Mouse (Mus musculus): ENCODE results near the gene Tanc2.

Gene Tanc2

DNA sequence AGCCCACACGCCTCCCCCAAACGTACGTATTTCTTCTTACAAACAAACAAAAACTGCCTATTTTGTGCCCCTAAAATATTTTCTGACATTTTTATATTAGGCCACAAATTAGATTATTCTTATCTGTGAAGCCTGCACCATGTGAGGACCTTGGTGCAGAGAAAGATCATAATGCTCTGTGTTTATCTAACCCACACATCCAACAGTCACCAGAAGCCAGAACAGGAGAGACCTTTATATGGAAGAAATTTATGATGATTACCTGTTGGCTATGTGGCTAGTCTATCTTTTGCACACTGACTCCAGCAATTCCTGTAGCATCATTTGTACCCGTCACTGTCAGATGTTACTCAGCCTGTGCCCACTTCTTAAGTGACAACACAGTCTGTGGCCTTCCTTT, 245.4 kb downstream of the Tanc2 start:
- CTCF ChIA-PET, result no interaction called here

DNA sequence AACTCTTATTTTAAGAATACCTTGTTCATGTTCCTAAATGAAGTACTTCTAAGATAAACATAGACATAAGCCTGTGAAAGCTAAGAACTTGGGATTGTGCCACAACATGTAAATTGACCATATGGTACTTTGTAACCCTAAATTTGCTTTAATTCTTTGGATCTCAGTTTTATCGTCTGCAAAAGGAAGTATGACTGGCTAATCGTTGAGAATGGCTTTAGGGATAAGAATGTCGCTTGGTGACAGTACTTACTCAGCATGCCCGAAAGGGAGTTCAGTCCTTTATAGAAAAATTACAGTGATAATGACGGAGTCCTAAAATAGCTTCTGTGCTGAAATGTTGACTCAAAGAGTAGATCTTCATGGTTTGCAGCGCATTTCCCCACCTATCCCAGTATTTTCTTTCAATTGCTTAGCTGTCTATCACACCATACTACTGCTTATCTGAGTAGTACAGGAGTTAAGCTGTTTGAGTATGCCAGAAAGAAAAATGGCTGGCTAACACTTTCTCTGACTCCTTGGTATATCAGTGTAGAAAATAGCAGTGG, 246.6 kb downstream of the Tanc2 start:
- CTCF ChIA-PET, result no interaction called here

DNA sequence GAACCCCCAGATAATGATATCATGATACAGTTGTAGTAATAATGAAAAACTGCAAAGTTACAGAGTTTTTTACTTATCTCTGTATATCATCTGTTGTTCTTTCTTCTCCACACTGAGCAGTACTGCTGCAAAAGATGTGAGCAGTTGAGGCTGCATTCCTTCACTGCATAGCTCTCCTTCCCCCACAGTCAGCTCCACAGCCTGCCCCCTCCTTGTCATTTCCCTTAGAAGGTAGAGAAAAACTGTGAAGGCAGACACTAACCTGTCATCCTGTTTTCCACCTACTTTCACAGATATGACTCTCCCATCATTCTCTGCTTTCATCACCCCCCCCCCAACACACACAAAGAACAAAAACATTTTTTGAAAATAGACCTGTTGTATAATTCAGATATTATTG, 248.2 kb downstream of the Tanc2 start:
- CTCF ChIA-PET, result no interaction called here

DNA sequence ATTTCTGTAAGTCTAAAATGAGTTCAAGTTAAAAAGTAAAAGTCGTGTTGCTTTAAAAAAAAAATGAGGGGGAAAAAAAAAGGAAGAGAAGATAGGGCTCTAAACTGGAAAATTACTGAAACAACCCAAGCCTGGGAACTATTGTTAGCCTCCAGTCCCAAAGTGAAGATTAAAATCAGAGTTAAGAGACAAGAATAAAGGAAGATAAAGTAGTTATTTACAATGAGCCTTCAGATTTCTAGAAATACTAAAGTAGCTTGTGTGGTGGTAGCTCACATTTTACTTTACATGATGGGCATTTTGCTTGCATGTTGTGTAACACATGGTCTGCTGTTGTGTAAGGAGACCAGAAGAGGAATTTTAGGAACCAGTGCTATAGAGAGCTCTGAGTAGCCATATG, 256.1 kb downstream of the Tanc2 start:
- CTCF ChIA-PET, result no interaction called here

DNA sequence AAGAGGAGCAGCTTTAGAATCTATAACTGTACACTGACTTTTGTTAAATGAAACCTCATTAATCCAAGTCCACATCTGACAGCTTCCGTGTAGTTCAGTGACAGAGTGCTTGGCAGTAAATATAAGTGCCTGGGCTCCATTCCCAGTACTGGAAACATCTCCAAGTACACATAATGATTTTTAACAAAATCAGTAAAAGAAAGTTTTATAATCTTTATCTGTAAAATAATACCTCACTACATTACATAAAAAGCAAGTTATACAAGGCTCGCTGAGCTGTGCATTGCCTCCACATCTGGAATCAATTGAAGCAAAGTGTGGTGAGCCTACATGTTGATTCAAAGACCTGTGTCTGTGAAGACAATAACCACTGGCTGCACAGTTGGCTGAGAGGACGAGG, 265.7 kb downstream of the Tanc2 start:
- CTCF ChIA-PET, result interaction anchor here (0.7 kb wide), 2 partner anchors 429 to 693 kb away, joined by 3 read pairs; no protein-coding TSS in a partner anchor

DNA sequence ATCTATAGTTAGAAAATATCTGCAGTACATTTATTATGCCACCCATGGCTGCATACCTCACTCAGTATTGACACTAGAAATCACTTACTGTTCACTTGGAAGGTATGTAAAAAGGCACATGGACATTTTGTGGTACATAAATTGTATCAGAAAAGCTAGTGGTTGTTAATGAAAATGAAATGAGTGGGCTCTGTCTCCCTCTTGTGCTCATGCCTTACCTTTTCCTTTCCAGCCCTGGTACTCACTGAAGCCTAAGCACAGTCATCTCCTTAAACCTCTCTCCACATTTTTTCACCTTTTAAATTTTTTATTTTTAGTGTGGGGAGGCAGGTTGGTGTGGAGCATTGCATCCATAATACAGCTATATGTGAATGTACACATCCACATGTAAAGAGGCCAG, 268.3 kb downstream of the Tanc2 start:
- CTCF ChIA-PET, result no interaction called here

DNA sequence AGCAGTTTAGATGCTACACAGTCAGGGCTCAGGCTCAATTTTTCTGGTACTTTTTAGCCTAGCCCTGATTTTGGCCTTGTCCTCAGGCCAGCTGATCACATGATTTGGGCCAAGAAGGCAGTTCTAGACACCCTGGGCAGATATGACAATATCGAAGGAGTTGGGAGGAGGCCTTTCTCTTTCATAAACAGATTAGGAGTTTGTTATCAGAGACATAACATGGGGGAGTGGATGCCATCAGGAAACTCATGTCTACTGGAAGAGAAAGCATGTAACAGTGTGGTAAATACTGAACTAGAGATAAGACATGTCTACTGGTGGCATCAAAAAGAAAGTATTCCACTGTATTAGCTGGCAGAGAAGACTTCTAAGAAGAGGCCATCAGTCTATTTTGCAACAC, 295.8 kb downstream of the Tanc2 start:
- CTCF ChIA-PET, result no interaction called here

DNA sequence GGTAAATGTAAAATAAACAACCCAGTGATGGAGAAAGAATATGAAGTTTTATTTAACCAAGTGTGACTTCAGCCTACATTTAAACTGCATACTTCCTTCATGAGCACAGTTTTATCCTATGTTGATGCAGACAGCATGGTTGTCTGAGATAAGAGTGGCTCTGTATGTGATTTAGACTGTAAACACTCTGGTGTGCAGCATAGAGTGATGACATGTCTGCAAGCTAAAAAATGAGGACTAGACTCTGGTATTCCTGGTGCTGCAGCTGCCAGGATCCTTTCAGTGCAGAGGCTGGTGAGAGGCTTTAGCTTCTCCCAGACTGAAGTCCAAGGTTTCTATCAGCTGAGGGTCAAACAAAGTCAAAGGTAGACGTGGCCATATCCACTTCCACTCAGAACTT, 297.5 kb downstream of the Tanc2 start:
- CTCF ChIA-PET, result interaction anchor here (0.7 kb wide), 1 partner anchor 41 kb away, joined by 13 read pairs; no protein-coding TSS in a partner anchor

DNA sequence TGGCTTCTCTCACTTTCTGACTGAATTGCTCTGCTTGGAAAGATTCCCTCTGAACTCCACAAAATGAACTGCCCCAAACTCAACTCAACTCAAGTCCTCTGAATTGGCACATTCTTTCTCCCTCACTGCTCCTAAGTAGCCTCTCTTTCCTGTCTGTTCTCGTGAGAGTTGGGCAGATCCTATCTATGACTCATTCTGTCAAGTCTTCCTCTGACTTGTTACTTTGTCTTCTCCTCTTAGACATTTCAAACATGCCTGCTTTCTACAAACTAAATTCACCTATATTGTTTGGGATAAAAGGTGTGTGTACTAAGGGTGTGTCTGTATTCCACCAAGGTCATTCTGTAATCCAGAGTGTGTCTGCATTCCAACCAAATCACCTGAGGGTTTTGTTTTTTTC, 309.4 kb downstream of the Tanc2 start:
- CTCF ChIA-PET, result no interaction called here

DNA sequence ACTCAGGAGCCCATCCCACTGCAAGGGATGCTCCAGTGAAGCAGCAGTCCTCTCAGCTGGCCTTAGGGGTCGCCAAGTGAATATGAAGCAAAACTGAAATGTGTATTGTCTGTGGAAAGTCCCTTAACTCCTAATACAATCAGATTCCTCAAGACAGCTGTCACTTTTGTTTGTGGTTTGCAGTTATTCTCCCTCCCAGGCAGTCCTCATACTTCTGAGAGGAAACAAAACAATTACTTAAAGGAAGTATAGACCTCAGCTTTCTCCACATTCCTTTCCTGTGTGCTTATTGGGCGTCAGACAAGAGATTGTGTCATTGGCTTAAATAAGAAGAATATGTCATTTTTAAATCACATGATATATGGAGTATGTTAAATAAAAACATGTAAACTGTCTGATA, 311.7 kb downstream of the Tanc2 start:
- CTCF ChIA-PET, result no interaction called here

DNA sequence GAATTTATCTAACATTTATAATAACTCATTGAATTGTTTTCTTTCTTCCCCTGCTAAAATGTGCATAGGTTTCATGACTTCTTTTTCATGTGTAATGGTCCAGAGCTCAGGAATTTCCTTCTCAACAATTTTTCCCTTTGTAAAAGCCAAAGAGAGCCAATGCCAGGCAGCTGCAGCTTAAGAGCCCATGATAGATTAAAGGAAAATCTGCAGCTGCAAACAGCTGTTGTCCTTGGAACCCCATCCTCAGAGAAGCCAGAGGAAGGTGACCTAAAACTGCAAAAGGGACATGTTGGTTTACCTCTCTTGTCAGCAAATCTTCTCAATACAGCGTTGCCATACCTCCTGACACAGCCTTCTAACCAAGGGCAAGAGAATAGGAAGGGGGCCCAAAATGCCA, 313.2 kb downstream of the Tanc2 start:
- CTCF ChIA-PET, result no interaction called here

DNA sequence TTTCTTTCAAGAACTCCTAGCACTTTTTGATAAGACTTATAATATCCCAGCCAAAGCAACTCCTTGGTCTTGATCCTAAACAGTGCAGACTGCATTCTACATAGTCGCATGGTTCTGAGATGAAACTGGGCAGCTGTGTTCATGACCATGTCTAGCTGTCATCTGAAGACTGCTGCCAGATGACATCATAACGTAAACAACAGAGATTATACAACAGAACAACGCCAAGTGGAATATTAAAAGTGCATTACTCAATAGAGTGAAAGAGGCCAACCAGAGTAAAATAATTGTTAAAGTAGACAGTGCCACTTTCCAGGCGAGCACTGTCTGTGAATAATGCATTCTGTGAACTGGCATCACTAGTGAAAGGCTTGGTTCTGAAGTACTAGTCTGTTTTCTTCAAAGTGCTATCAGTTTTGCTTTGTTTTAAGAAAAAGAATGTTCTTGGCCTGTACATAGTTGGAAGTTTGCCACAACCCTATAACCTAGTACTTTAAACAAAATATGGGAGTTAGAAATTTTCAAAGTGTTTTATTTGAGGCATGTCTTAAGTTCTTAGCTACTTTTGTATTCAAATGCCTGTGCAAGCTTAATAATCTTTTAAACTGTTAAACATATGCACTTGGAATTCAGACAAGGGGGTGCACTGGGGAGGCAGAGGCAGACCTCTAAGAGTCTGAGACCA, 315.9 kb downstream of the Tanc2 start:
- CTCF ChIA-PET, result no interaction called here

DNA sequence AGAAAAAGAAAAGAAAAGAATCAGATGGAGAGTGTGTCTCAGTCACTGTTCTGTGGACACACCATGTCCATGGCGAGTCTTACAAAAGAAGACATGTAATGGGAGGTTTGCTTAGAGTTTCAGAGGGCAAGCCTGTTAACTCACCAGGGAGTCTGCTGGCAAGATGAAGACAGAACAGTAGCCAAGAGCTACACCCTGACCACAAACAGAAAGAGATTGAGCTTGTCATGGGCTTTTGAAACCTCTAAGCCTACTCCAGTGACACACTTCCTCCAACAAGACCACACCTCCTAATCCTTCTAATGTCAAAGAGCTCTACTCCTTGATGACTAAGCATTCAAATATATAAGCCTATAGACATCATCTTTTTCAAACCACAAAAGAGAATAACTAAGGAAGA, 317.6 kb downstream of the Tanc2 start:
- CTCF ChIA-PET, result no interaction called here

DNA sequence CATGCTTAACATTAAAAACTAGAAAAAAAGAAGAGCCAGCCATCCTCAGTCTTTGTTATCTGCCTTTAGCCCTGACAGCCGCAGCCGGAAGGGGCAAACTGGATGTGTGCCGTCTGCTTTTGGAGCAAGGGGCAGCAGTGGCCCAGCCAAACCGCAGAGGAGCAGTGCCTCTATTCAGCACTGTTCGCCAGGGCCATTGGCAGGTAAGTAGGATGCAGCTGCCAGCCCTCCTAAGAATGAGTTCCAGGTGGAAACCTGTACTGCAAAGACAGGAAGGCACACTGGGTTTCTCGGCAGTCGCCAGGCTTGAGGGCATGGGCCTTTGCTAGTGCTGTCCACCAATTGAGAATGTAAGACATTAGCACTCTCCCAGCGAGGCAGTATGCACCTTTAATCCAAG, 319.1 kb downstream of the Tanc2 start:
- CTCF ChIA-PET, result no interaction called here

DNA sequence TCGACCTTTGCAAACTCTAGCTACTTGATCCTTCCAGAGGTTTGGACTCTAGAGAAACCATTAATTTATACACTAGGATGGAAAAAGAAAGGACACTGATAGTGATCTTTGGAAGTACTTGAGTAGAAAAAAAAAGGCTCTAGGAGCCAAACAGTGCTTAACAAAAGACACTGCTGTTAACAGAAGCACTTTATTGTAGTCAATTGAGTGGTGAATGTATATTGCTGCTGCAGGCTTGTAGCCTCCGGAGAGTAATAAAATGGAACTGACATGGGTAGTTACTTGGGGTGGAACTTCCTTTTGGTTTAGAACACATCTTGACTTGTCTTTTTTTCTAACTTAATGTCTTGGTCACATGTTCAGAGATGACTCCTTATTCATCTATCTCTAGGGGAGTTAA, 319.8 kb downstream of the Tanc2 start:
- CTCF ChIA-PET, result no interaction called here

DNA sequence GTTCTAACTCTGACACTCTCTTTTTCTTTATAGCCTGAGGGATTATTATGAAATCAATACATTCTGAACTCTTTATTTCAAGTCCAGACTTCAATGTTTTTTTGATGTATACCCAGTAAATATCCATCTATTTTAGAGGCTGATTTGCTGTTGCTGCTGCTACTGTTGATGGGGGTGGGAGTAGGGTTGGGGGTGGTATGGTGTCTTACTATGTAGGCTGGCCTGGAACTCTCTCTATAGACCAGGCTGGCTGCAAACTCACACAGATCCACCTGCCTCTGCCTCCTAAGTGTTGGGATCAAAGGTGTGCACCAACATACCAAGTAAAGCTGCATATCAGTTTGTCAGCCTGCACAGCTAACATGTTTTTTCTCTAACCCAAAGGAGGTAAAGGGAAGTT, 321.4 kb downstream of the Tanc2 start:
- CTCF ChIA-PET, result interaction anchor here (0.9 kb wide), 1 partner anchor 16 kb away, joined by 3 read pairs; no protein-coding TSS in a partner anchor

DNA sequence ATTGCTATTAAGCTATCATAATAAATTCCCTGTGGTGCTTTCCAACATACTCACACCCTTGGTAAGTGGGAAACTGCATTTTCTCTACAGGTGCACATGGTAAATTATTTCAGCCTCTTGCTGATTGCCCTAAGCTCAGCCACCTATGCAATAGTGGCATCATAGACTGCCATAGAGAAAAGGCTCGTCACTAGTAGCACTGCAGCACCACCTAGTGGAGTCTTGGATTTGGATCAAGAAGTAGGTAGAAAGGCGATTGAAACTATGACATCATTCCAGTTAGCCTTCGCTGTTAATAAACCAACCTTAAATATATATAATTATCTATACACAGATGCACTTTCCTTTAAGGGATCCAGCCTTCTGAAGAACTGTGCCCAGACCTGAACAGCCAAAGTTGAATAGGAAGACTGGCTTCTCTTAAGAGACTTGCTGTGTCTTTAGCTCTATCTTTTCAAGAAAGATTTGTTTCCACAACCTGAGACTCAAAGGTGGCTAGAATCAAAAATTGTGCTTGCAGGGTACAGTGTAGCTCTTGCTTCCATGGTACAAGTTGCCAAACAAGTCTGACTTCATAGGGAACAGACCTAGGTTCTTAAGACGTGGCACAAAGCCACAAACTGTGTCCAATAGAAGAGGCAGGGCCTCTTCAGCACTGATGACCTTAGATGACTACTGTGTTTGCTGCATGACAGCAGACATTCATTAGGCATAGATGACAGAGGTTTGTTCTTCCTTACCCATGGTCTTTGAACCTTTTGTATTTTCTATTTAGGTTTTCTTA, 322.0 kb downstream of the Tanc2 start:
- CTCF ChIA-PET, result interaction anchor here (0.9 to 1.3 kb wide), 2 partner anchors 16 to 548 kb away, joined by 3 read pairs; no protein-coding TSS in a partner anchor

DNA sequence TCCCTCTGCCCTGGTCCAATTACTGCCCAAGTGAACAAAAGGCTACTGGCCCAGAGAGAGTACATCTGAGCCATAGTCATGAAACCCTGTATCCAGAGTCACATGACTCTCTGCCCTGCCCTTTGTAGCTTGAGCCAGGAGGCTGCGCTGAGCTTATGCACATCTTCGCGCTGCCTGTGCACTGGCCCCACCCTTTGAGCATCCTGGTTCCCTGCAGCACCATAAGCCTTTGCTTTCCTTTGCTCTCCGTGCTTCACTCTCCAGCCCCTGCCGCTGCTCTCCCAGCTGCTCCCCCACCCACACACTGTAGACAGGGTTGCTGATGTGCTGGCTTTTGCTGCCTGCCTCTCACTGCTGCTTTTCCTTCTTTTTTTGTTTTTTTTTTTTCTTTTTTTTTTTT, 323.8 kb downstream of the Tanc2 start:
- CTCF ChIA-PET, result no interaction called here

DNA sequence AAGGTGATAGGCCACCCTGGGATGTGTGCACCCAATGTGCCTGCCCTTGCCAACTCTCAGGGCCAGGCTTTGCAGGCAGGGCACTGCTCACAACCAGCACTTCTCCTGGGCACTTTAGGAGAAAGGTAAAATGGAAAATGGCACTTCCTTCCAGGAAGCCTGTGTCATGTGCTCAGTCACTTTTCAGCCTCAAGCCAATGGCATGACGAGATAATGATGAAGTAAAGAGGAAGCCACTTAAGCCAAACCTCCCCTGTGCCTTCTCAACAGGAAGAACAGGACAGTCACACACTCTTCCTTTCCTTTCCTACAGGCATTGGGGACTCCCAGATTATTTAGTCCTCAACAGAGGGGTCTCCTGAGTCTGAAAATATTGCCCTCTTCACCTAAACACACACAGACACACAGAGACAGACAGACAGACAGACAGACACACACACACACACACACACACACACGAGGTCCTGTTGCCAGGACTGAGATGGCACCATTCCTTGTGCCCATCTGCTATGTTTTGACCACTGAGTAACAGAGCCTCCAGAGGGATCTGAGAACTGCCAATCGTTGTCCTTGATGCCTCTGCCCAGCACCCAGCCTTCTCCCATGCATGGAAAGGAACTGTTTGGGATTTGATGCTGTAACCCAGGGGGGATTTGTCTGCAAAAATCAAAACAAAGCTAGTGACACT, 330.5 kb downstream of the Tanc2 start:
- CTCF ChIA-PET, result no interaction called here

DNA sequence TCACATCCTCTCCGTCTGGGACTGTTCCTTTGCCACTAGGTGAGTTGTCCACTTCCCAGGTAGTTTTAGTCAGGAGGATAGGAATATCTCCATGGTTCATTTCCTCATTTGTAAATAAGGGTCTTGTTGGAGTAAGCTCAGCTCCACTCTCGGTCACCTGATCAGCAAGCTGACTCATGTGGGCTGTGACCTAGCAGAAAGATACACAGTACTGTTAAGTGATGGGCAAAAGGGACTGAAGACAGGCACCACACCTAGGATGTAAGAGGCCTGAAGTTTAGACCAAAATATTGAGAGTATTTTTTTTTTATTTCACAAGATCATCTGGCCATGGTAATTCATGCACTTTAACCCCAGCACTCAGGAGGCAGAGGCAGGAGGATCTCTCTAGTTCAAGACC, 331.1 kb downstream of the Tanc2 start:
- CTCF ChIA-PET, result no interaction called here

DNA sequence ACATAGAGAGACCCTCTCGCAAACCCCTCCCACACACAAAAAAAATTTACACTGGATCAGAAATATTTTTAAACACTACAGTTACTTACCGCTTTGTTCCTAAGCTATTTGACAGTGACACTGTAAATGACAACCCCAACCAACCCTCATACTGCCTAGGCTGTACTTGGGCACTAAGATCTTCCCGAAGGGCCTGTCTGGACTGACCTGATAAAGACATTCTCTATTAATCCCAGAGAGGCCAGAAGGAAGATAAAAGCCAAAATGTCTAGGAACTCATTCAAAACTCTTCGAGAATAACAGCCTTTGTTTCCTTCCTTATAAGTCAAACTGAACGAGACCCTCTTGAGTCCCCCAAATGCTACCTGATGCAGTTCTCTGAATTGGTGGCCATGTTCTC, 331.5 kb downstream of the Tanc2 start:
- CTCF ChIA-PET, result no interaction called here

DNA sequence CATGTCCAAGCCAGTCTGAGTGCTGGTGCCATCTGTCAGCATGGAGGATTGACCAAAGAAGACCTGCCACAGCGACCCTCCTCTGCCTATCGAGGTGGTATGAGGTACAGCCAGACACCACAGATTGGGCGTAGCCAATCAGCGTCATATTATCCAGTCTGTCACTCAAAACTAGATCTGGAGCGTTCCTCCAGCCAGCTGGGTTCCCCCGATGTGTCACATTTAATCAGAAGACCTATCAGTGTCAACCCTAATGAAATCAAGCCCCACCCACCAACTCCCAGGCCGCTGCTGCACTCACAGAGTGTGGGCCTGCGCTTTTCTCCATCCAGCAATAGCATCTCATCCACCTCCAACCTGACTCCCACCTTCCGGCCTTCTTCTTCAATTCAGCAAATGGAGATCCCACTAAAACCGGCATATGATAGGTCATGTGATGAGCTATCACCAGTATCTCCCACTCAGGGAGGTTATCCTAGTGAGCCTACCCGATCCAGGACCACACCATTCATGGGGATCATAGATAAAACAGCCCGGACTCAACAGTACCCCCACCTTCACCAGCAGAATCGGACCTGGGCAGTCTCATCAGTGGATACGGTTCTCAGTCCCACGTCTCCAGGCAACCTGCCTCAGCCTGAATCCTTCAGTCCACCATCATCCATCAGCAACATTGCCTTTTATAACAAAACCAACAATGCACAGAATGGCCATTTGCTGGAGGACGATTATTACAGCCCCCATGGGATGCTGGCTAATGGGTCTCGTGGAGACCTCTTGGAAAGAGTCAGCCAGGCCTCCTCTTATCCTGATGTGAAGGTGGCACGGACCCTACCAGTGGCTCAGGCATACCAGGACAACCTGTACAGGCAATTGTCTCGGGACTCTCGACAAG, 333.2 kb downstream of the Tanc2 start:
- CTCF ChIA-PET, result no interaction called here

All from spleen, embryonic (tissue).